Mouse (Mus musculus) heart, embryonic 10.5 days (tissue): Measurements from ENCODE around the gene Aif1. TPM values are rescaled to one million over a fixed set of nuclear protein-coding genes. Genes with fewer than 3 reads are reported as not detected.
"Not testable (repeated sequence)": the region's sequence is repeated elsewhere in the genome, so short reads cannot be mapped to it uniquely, and the experiment has no call there.

Experiments
- DNase-seq: peaks from one replicate; pipeline ENCODE4 v3.0.0-alpha.2; 2017; ENCODE audit warnings: low spot score
- H3K27ac ChIP-seq: fragments of 300-500 bp; sonication (generic); 2 replicates; pipeline ENCODE4 v1.5.1; 2016; ENCODE audit warnings: mild to moderate bottlenecking
- H3K27me3 ChIP-seq: fragments of 300-500 bp; sonication (generic); 2 replicates; pipeline ENCODE4 v1.6.1; 2016; ENCODE audit warnings: mild to moderate bottlenecking; ENCODE audit not compliant: poor library complexity, insufficient read depth, severe bottlenecking
- H3K36me3 ChIP-seq: fragments of 300-500 bp; sonication (generic); 2 replicates; pipeline ENCODE4 v1.6.1; 2016; ENCODE audit warnings: mild to moderate bottlenecking, moderate library complexity
- H3K4me1 ChIP-seq: fragments of 300-500 bp; sonication (generic); 2 replicates; pipeline ENCODE4 v1.6.1; 2016; ENCODE audit warnings: mild to moderate bottlenecking
- H3K4me3 ChIP-seq: fragments of 300-500 bp; sonication (generic); 2 replicates; pipeline ENCODE4 v1.5.1; 2016; ENCODE audit warnings: mild to moderate bottlenecking, moderate library complexity
- H3K9me3 ChIP-seq: fragments of 300-500 bp; sonication (generic); 2 replicates; pipeline ENCODE4 v1.6.1; 2016; ENCODE audit warnings: mild to moderate bottlenecking, moderate library complexity
- WGBS: fragments of 180-500 bp; shearing (Covaris S2); methylation state at CpG from one replicate; pipeline ENCODE4 v1.1.7; 2016; 5-methylcytosine and 5-hydroxymethylcytosine counted together
- microRNA-seq: library from miRNA; unstranded; fragments of <30 nt; microRNA quantifications from one replicate; pipeline ENCODE4, GENCODE M21; 2017
- polyA plus RNA-seq: library from polyadenylated mRNA; unstranded; fragments of >200 nt; fragmentation: Nextera tagmentation; extraction: Ambion mirVana; gene quantifications from 2 replicates; pipeline ENCODE4 v1.2.1, GENCODE M21; 2016

Aif1 gene
- polyA plus RNA-seq, 1 experiment from 2014 or later: 2.1 TPM

- 25% methylated on average over 6 of the region's 6 CpGs for WGBS
Measured at GRCm38 (mm10) chr17:35125578-35125977, 50.3 kb downstream of the Aif1 start.

DNA sequence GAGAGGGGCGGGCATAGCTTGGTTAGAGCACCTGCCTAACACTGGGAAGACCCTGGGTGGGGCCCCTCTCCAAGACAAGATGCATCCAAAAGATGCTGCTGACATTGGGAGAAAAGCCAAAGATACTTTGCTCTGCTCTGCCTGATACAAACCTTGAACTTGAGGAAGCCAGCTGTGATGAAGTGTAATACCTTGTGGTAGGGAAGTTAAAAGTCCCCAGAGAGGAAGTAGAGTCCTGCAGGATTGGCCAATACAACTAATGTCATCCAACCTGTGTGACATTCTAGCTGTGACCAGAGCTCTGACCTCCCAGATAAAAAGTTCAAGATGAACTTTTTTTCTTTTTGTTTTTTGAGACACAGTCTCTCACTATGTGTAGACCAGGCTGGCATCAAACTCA lies 50.8 kb downstream of the Aif1 start:
- H3K4me1 ChIP-seq: peaks cover 50% of the 10 kb centered on the region
- H3K9me3 ChIP-seq: no peaks in the 10 kb centered on the region
- 93% methylated on average over 1 of the region's 1 CpGs for WGBS
- no peak overlapping the region for H3K27ac ChIP-seq
- H3K4me3 ChIP-seq: no peak overlapping the region
- DNase-seq: no peak
- H3K27me3 ChIP-seq: no peaks in the 10 kb centered on the region
- peaks cover 39% of the 10 kb centered on the region for H3K36me3 ChIP-seq

More at GRCm38 (mm10) chr17:35125578-35125977, 50.3 kb downstream of the Aif1 start:
- H3K27me3 ChIP-seq: no peaks in the 10 kb centered on the region
- peak overlapping the region; percentile 78; the same call in 1 of the 2 replicates for H3K27ac ChIP-seq
- H3K36me3 ChIP-seq: peaks cover 42% of the 10 kb centered on the region
- no peaks in the 10 kb centered on the region for H3K9me3 ChIP-seq
- DNase-seq: no peak
- H3K4me3 ChIP-seq: peak overlapping the region; percentile 81
- H3K4me1 ChIP-seq: peaks cover 45% of the 10 kb centered on the region

GRCm38 (mm10) chr17:35124261-35124896 lies 51.5 kb downstream of the Aif1 start:
- H3K9me3 ChIP-seq, H3K27me3 ChIP-seq, DNase-seq, H3K27ac ChIP-seq, H3K4me3 ChIP-seq: not testable (repeated sequence)
- 92% methylated on average over 12 of the region's 12 CpGs for WGBS
- peaks cover 53% of the 10 kb centered on the region for H3K4me1 ChIP-seq
- peaks cover 41% of the 10 kb centered on the region for H3K36me3 ChIP-seq

- H3K27me3 ChIP-seq: not testable (repeated sequence)
- WGBS: 88% methylated on average over 9 of the region's 9 CpGs
- H3K36me3 ChIP-seq: peaks cover 44% of the 10 kb centered on the region
Measured at GRCm38 (mm10) chr17:35123287-35123686, 52.6 kb downstream of the Aif1 start.

DNA sequence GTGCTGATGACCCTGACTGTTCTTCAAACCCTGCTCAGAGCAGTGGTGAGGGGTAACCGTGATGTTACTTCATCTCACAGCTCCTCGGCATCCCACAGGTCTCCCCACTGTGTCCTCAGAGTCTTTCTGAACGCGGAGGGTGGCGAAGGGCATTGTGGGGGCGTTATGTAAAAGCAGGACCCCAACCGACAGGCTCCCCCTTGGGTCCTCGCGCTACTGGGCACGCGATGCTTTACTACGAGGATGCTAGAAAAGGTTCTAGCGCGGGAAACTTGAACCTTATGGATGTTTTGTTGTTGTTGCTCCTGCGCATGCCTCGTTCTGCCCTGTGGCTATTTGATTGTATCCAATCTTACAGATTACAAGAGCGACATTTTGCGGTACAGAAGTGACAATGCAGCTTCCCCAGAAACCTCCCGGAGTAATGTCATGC lies 54.0 kb downstream of the Aif1 start, which contains the start of gene Csnk2b:
Gene Csnk2b (minus strand): TSS at position 183 of the 433 bp plus-strand sequence.
- Histone ChIP-seq H3K27me3 (no peaks in the 10 kb centered on the region), H3K4me1 (peaks cover 35% of the 10 kb centered on the region), H3K9me3 (no peaks in the 10 kb centered on the region), H3K27ac (peak within 1 kb of the TSS; percentile 94), H3K36me3 (peaks cover 48% of the 10 kb centered on the region), H3K4me3 (peak within 1 kb of the TSS; percentile 97)
- under 1% methylated on average over 19 of the region's 19 CpGs for WGBS
- DNase-seq: no peak

More at GRCm38 (mm10) chr17:35123287-35123686, 52.6 kb downstream of the Aif1 start:
- not testable (repeated sequence) for H3K27ac ChIP-seq, H3K4me3 ChIP-seq, H3K9me3 ChIP-seq, DNase-seq
- peaks cover 45% of the 10 kb centered on the region for H3K4me1 ChIP-seq

GRCm38 (mm10) chr17:35121143-35121799 lies 54.6 kb downstream of the Aif1 start, which contains the start of gene Gpank1:
TSS of gene Gpank1 (plus strand) at chr17:35121455.
- peak within 1 kb of the TSS; percentile 97 for H3K4me3 ChIP-seq
- no peaks in the 10 kb centered on the region for H3K9me3 ChIP-seq
- peaks cover 52% of the 10 kb centered on the region for H3K36me3 ChIP-seq
- H3K4me1 ChIP-seq: peaks cover 29% of the 10 kb centered on the region
- H3K27ac ChIP-seq: peak within 1 kb of the TSS; percentile 94
- DNase-seq: peak; percentile 99
- no peaks in the 10 kb centered on the region for H3K27me3 ChIP-seq
- under 1% methylated on average over 50 of the region's 50 CpGs for WGBS

Small RNA genes within 50 kb of the gene (microRNA-seq; reads per million reads assigned to microRNA genes)
- not detected for gene Mir6973a
- not detected for gene Mir6974

Other genes with a start within 250 kb of the Aif1 start
- 21.3 and 25.5 TPM in 2 replicates for gene Neu1, start 244.8 kb downstream of the Aif1 start, polyA plus RNA-seq
- gene Hspa1b, start 216.8 kb downstream of the Aif1 start, polyA plus RNA-seq: 0.20 TPM in 1 of 2 replicates, not detected in the other
- 0.52 TPM in 1 of 2 replicates, not detected in the other for gene Gm20481, start 206.2 kb downstream of the Aif1 start, polyA plus RNA-seq
- 1.8 and 2.4 TPM in 2 replicates for gene Hspa1a, start 203.9 kb downstream of the Aif1 start, polyA plus RNA-seq
- gene Hspa1l, start 203.4 kb downstream of the Aif1 start, polyA plus RNA-seq: 1.6 and 1.7 TPM in 2 replicates
- gene Lsm2, start 194.2 kb downstream of the Aif1 start, polyA plus RNA-seq: 197 and 247 TPM in 2 replicates
- 112 and 166 TPM in 2 replicates for gene Vars, start 175.1 kb downstream of the Aif1 start, polyA plus RNA-seq
- 0.26 and 0.34 TPM in 2 replicates for gene Vwa7, start 159.5 kb downstream of the Aif1 start, polyA plus RNA-seq
- 3.3 and 4.0 TPM in 2 replicates for gene Sapcd1, start 148.1 kb downstream of the Aif1 start, polyA plus RNA-seq
- 3.9 and 5.4 TPM in 2 replicates for gene Msh5, start 129.3 kb downstream of the Aif1 start, polyA plus RNA-seq
- 374 and 380 TPM in 2 replicates for gene Clic1, start 126.1 kb downstream of the Aif1 start, polyA plus RNA-seq
- gene Ddah2, start 117.0 kb downstream of the Aif1 start, polyA plus RNA-seq: 192 and 290 TPM in 2 replicates
- gene Ly6g6c, start 110.7 kb downstream of the Aif1 start, polyA plus RNA-seq: not detected in 2 replicates
- 0.63 and 1.0 TPM in 2 replicates for gene Mpig6b, start 109.9 kb downstream of the Aif1 start, polyA plus RNA-seq
- gene Ly6g6e, start 99.2 kb downstream of the Aif1 start, polyA plus RNA-seq: 0.18 and 0.39 TPM in 2 replicates
- 2.5 and 2.6 TPM in 2 replicates for gene Ly6g6d, start 98.0 kb downstream of the Aif1 start, polyA plus RNA-seq
- gene Ly6g6f, start 90.5 kb downstream of the Aif1 start, polyA plus RNA-seq: 0.91 and 1.0 TPM in 2 replicates
- 66.7 and 69.8 TPM in 2 replicates for gene Abhd16a, start 86.8 kb downstream of the Aif1 start, polyA plus RNA-seq
- gene Ly6g5c, start 67.8 kb downstream of the Aif1 start, polyA plus RNA-seq: not detected in 2 replicates
- 0.73 and 0.99 TPM in 2 replicates for gene Ly6g5b, start 60.6 kb downstream of the Aif1 start, polyA plus RNA-seq
- gene Gpank1, start 54.6 kb downstream of the Aif1 start, polyA plus RNA-seq: 17.1 and 24.5 TPM in 2 replicates
- gene Csnk2b, start 54.0 kb downstream of the Aif1 start, polyA plus RNA-seq: 220 and 246 TPM in 2 replicates
- 7.4 and 11.5 TPM in 2 replicates for gene D17H6S53E, start 49.7 kb downstream of the Aif1 start, polyA plus RNA-seq
- 3.0 and 72.5 TPM in 2 replicates for gene Apom, start 44.0 kb downstream of the Aif1 start, polyA plus RNA-seq
- gene Bag6, start 40.9 kb downstream of the Aif1 start, polyA plus RNA-seq: 51.4 and 65.5 TPM in 2 replicates
- 137 and 161 TPM in 2 replicates for gene Prrc2a, start 11.2 kb downstream of the Aif1 start, polyA plus RNA-seq
- 1.5 and 2.2 TPM in 2 replicates for gene Lst1, start 12.4 kb upstream of the Aif1 start, polyA plus RNA-seq
- gene Ltb, start 18.4 kb upstream of the Aif1 start, polyA plus RNA-seq: 0.15 TPM in 1 of 2 replicates, not detected in the other
- gene Tnf, start 25.9 kb upstream of the Aif1 start, polyA plus RNA-seq: 0.15 TPM in 1 of 2 replicates, not detected in the other
- gene Lta, start 29.3 kb upstream of the Aif1 start, polyA plus RNA-seq: not detected in 2 replicates
- 0.30 TPM in 1 of 2 replicates, not detected in the other for gene Gm16181, start 44.8 kb upstream of the Aif1 start, polyA plus RNA-seq
- 6.5 and 10.1 TPM in 2 replicates for gene Atp6v1g2, start 57.6 kb upstream of the Aif1 start, polyA plus RNA-seq
- 8.4 and 10.4 TPM in 2 replicates for gene Nfkbil1, start 59.7 kb upstream of the Aif1 start, polyA plus RNA-seq
- gene Ddx39b, start 65.7 kb upstream of the Aif1 start, polyA plus RNA-seq: 367 and 489 TPM in 2 replicates
- 22.5 and 25.0 TPM in 2 replicates for gene H2-D1, start 86.7 kb upstream of the Aif1 start, polyA plus RNA-seq
- 0.80 and 1.2 TPM in 2 replicates for gene H2-Q1, start 144.3 kb upstream of the Aif1 start, polyA plus RNA-seq
- gene H2-Q2, start 166.2 kb upstream of the Aif1 start, polyA plus RNA-seq: 11.2 and 15.9 TPM in 2 replicates
- gene H2-Q4, start 203.5 kb upstream of the Aif1 start, polyA plus RNA-seq: 1.8 and 2.1 TPM in 2 replicates
- gene H2-Q6, start 248.8 kb upstream of the Aif1 start, polyA plus RNA-seq: 0.17 and 4.9 TPM in 2 replicates